Mouse (Mus musculus) lung, adult 2 months (tissue): ENCODE measurements around the gene Mknk2.

ENCODE experiments used
- CTCF ChIP-seq: fragments of 200-500 bp; IDR thresholded peaks from 2 replicates; pipeline ENCODE4 v1.5.1; 2011; ENCODE audit warnings: mild to moderate bottlenecking, low read length, control low read depth; ENCODE audit not compliant: insufficient read depth
- POLR2A ChIP-seq: fragments of 200-500 bp; IDR thresholded peaks from 2 replicates; pipeline ENCODE4 v1.6.1; 2011; ENCODE audit warnings: low read depth, mild to moderate bottlenecking, control low read depth, low read length, borderline replicate concordance; ENCODE audit errors: extremely low read depth

DNA sequence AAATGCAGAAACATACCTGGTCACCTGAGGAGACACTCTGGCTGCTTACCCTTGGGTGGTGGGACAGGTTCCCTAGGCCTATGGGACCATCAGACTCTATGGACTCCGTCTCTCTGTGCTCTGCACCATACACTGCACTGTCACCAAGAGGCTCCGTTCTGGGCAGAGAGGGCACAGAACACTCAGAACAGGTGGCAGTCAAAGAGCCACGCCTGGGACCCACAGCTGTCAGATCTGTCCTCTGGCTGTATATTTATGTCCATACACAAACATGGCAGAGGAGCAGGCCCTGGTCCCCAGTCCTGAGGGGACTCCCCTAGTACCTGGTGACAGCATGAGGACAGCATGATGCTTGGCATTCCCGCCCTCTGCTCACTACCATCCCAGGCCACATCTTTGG, 52.1 kb downstream of the Mknk2 start:
- TF ChIP-seq CTCF (no peak), POLR2A (no peak)
